8 mouse cellular contexts compared by ENCODE assay signal in the genomic region with DNA sequence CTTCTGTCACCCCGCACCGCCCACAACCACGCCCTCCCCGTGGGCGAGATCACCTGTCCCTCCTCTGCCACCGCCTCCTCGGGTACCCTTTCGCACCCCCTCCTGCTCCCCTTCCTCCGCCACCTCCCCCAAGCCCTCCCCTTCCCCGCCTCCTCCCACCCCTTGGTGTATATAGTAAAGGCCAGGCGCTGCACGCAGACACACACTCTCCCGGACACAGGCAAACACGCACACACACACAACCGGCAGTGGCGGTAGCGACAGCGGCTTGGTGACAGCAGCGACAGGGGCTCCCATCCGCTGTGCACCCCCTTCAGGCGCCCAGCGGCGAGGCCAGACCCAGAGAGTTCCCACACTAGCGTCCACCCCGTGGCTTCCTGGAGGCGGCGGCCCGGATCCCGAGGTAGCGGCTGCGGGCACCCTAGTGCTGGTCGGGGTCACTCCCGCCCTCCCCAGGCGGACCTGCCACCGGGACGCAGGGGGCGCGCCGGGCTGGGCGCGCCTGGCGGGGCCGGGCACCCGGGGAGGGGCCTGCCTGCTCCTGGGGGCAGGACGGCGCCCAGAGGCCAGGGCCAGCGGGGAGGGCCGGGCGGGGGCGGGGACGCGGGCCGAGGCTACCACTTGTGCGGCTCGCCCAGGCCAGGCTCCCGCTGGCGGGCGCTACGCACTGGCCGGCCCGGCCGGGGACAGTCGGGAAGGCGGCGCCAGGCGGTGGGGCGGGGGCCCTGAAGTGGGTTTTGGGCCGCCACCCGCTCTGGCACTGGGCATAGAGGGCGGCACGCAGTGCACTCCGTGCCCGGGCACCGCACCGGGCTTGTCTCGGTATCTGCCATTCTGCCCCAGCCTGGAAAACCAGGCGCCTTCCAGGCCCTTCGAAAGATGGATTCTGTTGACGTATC. TPM values are rescaled to one million over a fixed set of nuclear protein-coding genes. Genes with fewer than 3 reads are reported as not detected.
DNase-seq lines count a peak whose midpoint lies in the region; ATAC-seq and TF ChIP-seq lines count a peak whose summit lies in the region.

A gene (plus strand): TSS at position 205 of the 899 bp plus-strand sequence.

- peak; percentile 16 for DNase-seq in urinary bladder, postnatal 14 days (ENCODE audit: low spot score)
- no peak for DNase-seq in urinary bladder, postnatal 10 days (ENCODE audit: low spot score)
- peak; percentile 20 for DNase-seq in lung, adult 2 months
- DNase-seq in ovary, postnatal 36 days (ENCODE audit: low spot score), result peak; percentile 44
- DNase-seq in thymus, adult 18-20 months, result no peak

- H3K9ac ChIP-seq in embryonic facial prominence, embryonic 13.5 days, result peak within 1 kb of the TSS; percentile 62
- H3K9ac ChIP-seq in heart, embryonic 13.5 days, result peak within 1 kb of the TSS; percentile 76
- H3K9ac ChIP-seq in kidney, embryonic 15.5 days, result peak within 1 kb of the TSS; percentile 44

- H3K9me3 ChIP-seq in embryonic facial prominence, embryonic 13.5 days, result no peaks in the 10 kb centered on the region
- no peaks in the 10 kb centered on the region for H3K9me3 ChIP-seq in heart, embryonic 13.5 days
- H3K9me3 ChIP-seq in kidney, embryonic 15.5 days (replicated peaks), result no peaks in the 10 kb centered on the region

- ATAC-seq in embryonic facial prominence, embryonic 13.5 days (ENCODE audit: insufficient number of reproducible peaks, insufficient read depth, low FRiP score, low TSS enrichment, low read depth), result peak; percentile 56
- ATAC-seq in heart, embryonic 13.5 days (ENCODE audit: extremely low read depth, insufficient number of reproducible peaks, low FRiP score, low TSS enrichment), result peak; percentile 14; the same call in 1 of the 2 replicates
- ATAC-seq in kidney, embryonic 15.5 days (replicated peaks; ENCODE audit: low FRiP score), result peak; percentile 86

- peaks cover 80% of the 10 kb centered on the region for H3K27me3 ChIP-seq in embryonic facial prominence, embryonic 13.5 days
- peaks cover 63% of the 10 kb centered on the region for H3K27me3 ChIP-seq in heart, embryonic 13.5 days (replicated peaks)
- H3K27me3 ChIP-seq in kidney, embryonic 15.5 days, result peaks cover 68% of the 10 kb centered on the region

- peak within 1 kb of the TSS; percentile 92 for H3K4me2 ChIP-seq in embryonic facial prominence, embryonic 13.5 days
- H3K4me2 ChIP-seq in heart, embryonic 13.5 days, result peak within 1 kb of the TSS; percentile 85
- H3K4me2 ChIP-seq in kidney, embryonic 15.5 days, result peak within 1 kb of the TSS; percentile 88

- H3K4me3 ChIP-seq in embryonic facial prominence, embryonic 13.5 days, result peak within 1 kb of the TSS; percentile 55
- H3K4me3 ChIP-seq in heart, embryonic 13.5 days, result peak within 1 kb of the TSS; percentile 64
- peak within 1 kb of the TSS; percentile 60 for H3K4me3 ChIP-seq in kidney, embryonic 15.5 days (replicated peaks)
- peak within 1 kb of the TSS; percentile 55 for H3K4me3 ChIP-seq in lung, adult 2 months (replicated peaks; ENCODE audit: extremely low read depth, low read depth, low read length)

- H3K36me3 ChIP-seq in embryonic facial prominence, embryonic 13.5 days, result no peaks in the 10 kb centered on the region
- H3K36me3 ChIP-seq in heart, embryonic 13.5 days, result no peaks in the 10 kb centered on the region
- H3K36me3 ChIP-seq in kidney, embryonic 15.5 days, result no peaks in the 10 kb centered on the region

- TF ChIP-seq CTCF in lung, adult 2 months (IDR thresholded peaks at IDR 0.05; ENCODE audit: insufficient read depth, low read length), result no peak

- TF ChIP-seq POLR2A in lung, adult 2 months (IDR thresholded peaks at IDR 0.05; ENCODE audit: borderline replicate concordance, extremely low read depth, low read depth, low read length), result 0 out of 2 replicates have a peak, but pooled peaks have one; percentile 7

- WGBS in embryonic facial prominence, embryonic 13.5 days, result 28% methylated on average over 53 of the region's 79 CpGs
- WGBS in heart, embryonic 13.5 days, result 8% methylated on average over 51 of the region's 79 CpGs
- WGBS in kidney, embryonic 15.5 days, result 31% methylated on average over 21 of the region's 79 CpGs
- WGBS in lung, adult 2 months, result 28% methylated on average over 78 of the region's 79 CpGs

- H3K27ac ChIP-seq in embryonic facial prominence, embryonic 13.5 days, result no peak within 1 kb of the TSS
- H3K27ac ChIP-seq in heart, embryonic 13.5 days (replicated peaks), result peak within 1 kb of the TSS; percentile 15; the same call in 1 of the 2 replicates
- H3K27ac ChIP-seq in kidney, embryonic 15.5 days, result no peak within 1 kb of the TSS

- H3K4me1 ChIP-seq in embryonic facial prominence, embryonic 13.5 days, result no peaks in the 10 kb centered on the region
- H3K4me1 ChIP-seq in heart, embryonic 13.5 days, result no peaks in the 10 kb centered on the region; the same call in 1 of the 2 replicates
- no peaks in the 10 kb centered on the region for H3K4me1 ChIP-seq in kidney, embryonic 15.5 days
- H3K4me1 ChIP-seq in lung, adult 2 months (ENCODE audit: control insufficient read depth, insufficient read depth, low read length), result peaks cover 5% of the 10 kb centered on the region; the same call in 1 of the 2 replicates

RNA-seq across cellular contexts. Expression of the gene that starts here (rescaled TPM):
- 1.5 and 2.1 TPM in 2 replicates for polyA plus RNA-seq in embryonic facial prominence, embryonic 13.5 days (2015; fragmentation: Nextera tagmentation; extraction: Ambion mirVana)
- 2.8 and 3.2 TPM in 2 replicates for polyA plus RNA-seq in heart, embryonic 13.5 days (2015; fragmentation: Nextera tagmentation; extraction: Ambion mirVana)
- polyA plus RNA-seq in kidney, embryonic 15.5 days (2015; fragmentation: Nextera tagmentation; extraction: Ambion mirVana), result 6.2 and 6.4 TPM in 2 replicates
- 8.4 and 8.6 TPM in 2 replicates for polyA plus RNA-seq in lung, adult 2 months (2012; rRNA removed)

Comparison
In these comparisons a context has a peak if more than half of its experiments do, and no peak if none do; other contexts are left out.
1. DNase-seq: peak in urinary bladder, postnatal 14 days (single experiment), lung, adult 2 months (single experiment) and ovary, postnatal 36 days (single experiment); none in urinary bladder, postnatal 10 days (single experiment) and thymus, adult 18-20 months (0 of 2).
2. ATAC-seq: peak in every context shown above with its lines; median percentile 86 in kidney, embryonic 15.5 days; 56 in embryonic facial prominence, embryonic 13.5 days; 14 in heart, embryonic 13.5 days.
3. Peak in every context shown above with its lines, with median percentiles within 50 percentile points of each other: H3K4me2 ChIP-seq, H3K4me3 ChIP-seq and H3K9ac ChIP-seq.